Mouse (Mus musculus): ENCODE data around the gene Tcf25.

- TF ChIP-seq POLR2A (IDR thresholded peaks at IDR 0.05; ENCODE audit: extremely low read depth, insufficient read depth, low read length) = no peak
- TF ChIP-seq CTCF (IDR thresholded peaks at IDR 0.05; ENCODE audit: extremely low read depth, insufficient read depth, low read length) = no peak
Observed at GRCm38 (mm10) chr8:123389026-123389425, 15.5 kb downstream of the Tcf25 start.
